Mouse (Mus musculus) limb, embryonic 10.5 days (tissue): ENCODE results near the gene Ngfr. TPM values are rescaled to one million over a fixed set of nuclear protein-coding genes. Genes with fewer than 3 reads are reported as not detected.

Experiments
- DNase-seq: peaks from one replicate; pipeline ENCODE4 v3.0.0-alpha.2; 2017; ENCODE audit warnings: low spot score
- H3K27ac ChIP-seq: fragments of 300-500 bp; sonication (generic); 2 replicates; pipeline ENCODE4 v1.5.1; 2016; ENCODE audit warnings: mild to moderate bottlenecking
- H3K27me3 ChIP-seq: fragments of 300-500 bp; sonication (generic); 2 replicates; pipeline ENCODE4 v1.6.1; 2016; ENCODE audit warnings: low read depth, mild to moderate bottlenecking; ENCODE audit not compliant: poor library complexity, severe bottlenecking
- H3K36me3 ChIP-seq: fragments of 300-500 bp; sonication (generic); 2 replicates; pipeline ENCODE4 v1.6.1; 2016; ENCODE audit warnings: mild to moderate bottlenecking, moderate library complexity
- H3K4me1 ChIP-seq: fragments of 300-500 bp; sonication (generic); 2 replicates; pipeline ENCODE4 v1.6.1; 2016
- H3K4me3 ChIP-seq: fragments of 300-500 bp; sonication (generic); 2 replicates; pipeline ENCODE4 v1.5.1; 2016; ENCODE audit warnings: mild to moderate bottlenecking, moderate library complexity
- H3K9me3 ChIP-seq: fragments of 300-500 bp; sonication (generic); replicated peaks from 2 replicates; pipeline ENCODE4 v1.6.1; 2016; ENCODE audit warnings: mild to moderate bottlenecking
- WGBS: fragments of 180-500 bp; shearing (Covaris S2); methylation state at CpG from one replicate; pipeline ENCODE4 v1.1.7; 2016; 5-methylcytosine and 5-hydroxymethylcytosine counted together
- polyA plus RNA-seq: library from polyadenylated mRNA; unstranded; fragments of >200 nt; fragmentation: Nextera tagmentation; extraction: Ambion mirVana; gene quantifications from 2 replicates; pipeline ENCODE4 v1.2.1, GENCODE M21; 2016

The Ngfr gene
- polyA plus RNA-seq, 1 experiment from 2014 or later, result 9.7 TPM

DNA sequence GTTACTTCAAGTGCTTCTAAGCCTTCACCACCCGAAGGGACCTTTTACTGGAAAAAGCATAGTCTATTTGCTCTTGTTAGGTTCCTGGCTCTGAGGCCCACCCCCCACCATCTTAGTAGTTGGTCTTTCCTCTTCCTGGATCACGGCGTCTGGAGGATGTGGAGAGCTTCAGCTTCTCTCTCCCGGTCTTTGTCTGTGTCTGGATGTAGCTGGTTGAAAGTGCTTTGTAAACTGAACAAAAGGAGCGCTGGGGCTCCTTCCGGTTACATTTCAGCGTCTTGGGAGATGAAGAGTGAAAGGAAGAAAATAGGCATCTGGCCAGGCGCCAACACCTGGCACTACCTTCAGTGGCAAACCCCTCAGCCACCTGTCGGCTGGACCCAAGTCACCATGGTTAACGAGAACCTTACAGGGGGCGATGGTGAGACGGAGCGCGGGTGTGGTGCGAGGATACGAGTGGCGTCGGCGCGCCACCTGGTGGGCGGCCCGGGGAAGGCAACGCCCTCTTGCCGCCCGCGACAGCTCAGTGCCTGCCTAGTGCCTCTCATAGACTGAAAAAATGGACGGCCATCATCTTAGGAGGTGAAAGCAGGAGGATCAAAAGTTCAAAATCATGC lies 67.0 kb downstream of the Ngfr start:
- DNase-seq, result peak; percentile 94
- H3K27ac ChIP-seq, result 0 out of 2 replicates have a peak overlapping the region, but pooled peaks have one; percentile 32
- H3K27me3 ChIP-seq, result peaks cover 36% of the 10 kb centered on the region
- H3K4me3 ChIP-seq, result peak overlapping the region; percentile 24; the same call in 1 of the 2 replicates
- no peaks in the 10 kb centered on the region for H3K36me3 ChIP-seq
- peaks cover 60% of the 10 kb centered on the region for H3K4me1 ChIP-seq
- WGBS, result 10% methylated on average over 27 of the region's 27 CpGs
- H3K9me3 ChIP-seq, result no peaks in the 10 kb centered on the region

DNA sequence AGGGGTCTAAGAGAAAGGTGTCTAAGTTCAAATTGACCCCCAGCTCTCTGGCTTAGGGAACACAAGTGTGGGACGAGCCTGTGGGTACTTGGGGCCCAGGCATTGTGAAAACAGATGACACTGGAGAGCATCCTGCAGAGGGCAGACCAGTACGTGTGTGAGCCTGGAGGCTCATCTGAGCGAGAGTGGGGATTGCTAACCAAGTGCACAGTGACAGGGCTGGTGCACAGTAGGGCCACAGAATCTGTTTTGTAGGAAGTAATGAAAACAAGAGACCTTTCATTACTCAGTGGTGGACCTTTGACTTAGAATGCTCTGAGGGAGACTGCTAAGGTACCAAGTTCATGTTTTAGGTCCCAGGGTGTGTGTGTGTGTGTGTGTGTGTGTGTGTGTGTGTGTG lies 67.5 kb downstream of the Ngfr start:
- Histone ChIP-seq H3K4me3 (no peak overlapping the region), H3K4me1 (peaks cover 63% of the 10 kb centered on the region), H3K27ac (0 out of 2 replicates have a peak overlapping the region, but pooled peaks have one; percentile 32)

DNA sequence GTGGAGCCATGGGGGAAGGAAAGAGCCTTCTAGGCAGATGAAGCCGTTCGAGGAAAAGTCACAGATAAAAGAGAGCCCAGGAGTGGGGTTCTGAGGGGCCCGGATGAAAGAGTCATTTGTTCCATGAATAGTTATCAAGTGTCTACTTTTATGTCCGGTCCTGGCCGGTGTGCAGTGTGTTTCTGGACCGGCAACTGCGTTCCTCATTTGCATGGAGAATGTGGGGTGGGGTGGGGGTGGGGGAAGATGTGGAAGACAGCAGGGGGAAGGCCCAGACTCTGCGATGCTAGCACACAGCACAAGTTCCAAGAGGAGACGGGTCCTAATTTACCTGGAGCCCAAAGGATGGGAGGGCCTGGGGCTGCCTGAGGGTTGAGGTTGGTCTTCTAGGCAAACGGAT lies 68.2 kb downstream of the Ngfr start:
- Histone ChIP-seq H3K27ac (peak overlapping the region; percentile 39; the same call in 1 of the 2 replicates), H3K4me1 (peaks cover 65% of the 10 kb centered on the region)
- WGBS, result 72% methylated on average over 10 of the region's 10 CpGs

More for the DNA sequence above, 67.5 kb downstream of the Ngfr start:
- no peaks in the 10 kb centered on the region for H3K36me3 ChIP-seq
- WGBS, result 66% methylated on average over 3 of the region's 3 CpGs
- no peak for DNase-seq
- peaks cover 41% of the 10 kb centered on the region for H3K27me3 ChIP-seq
- no peaks in the 10 kb centered on the region for H3K9me3 ChIP-seq

More for the DNA sequence above, 68.2 kb downstream of the Ngfr start:
- peaks cover 48% of the 10 kb centered on the region for H3K27me3 ChIP-seq
- no peak overlapping the region for H3K4me3 ChIP-seq
- DNase-seq, result no peak
- H3K36me3 ChIP-seq, result no peaks in the 10 kb centered on the region
- no peaks in the 10 kb centered on the region for H3K9me3 ChIP-seq

Other genes with a start within 250 kb of the Ngfr start
- gene Slc35b1, start 203.0 kb downstream of the Ngfr start, polyA plus RNA-seq, result 128 and 132 TPM in 2 replicates
- 95.3 and 123 TPM in 2 replicates for gene Spop, start 173.7 kb downstream of the Ngfr start, polyA plus RNA-seq
- 0.38 and 0.66 TPM in 2 replicates for gene Nxph3, start 73.2 kb downstream of the Ngfr start, polyA plus RNA-seq
- 293 and 361 TPM in 2 replicates for gene Phb, start 79.2 kb upstream of the Ngfr start, polyA plus RNA-seq
- gene Zfp652, start 124.9 kb upstream of the Ngfr start, polyA plus RNA-seq, result 18.0 and 21.5 TPM in 2 replicates
- gene B130006D01Rik, start 135.9 kb upstream of the Ngfr start, polyA plus RNA-seq, result 2.3 TPM in 2 replicates
- gene Phospho1, start 236.8 kb upstream of the Ngfr start, polyA plus RNA-seq, result not detected in 2 replicates
- 8.9 and 9.3 TPM in 2 replicates for gene Gngt2, start 249.5 kb upstream of the Ngfr start, polyA plus RNA-seq